Mouse (Mus musculus): ENCODE measurements around the gene Pcolce2.

- no peak for TF ChIP-seq CTCF (IDR thresholded peaks at IDR 0.05; ENCODE audit: borderline replicate concordance, control insufficient read depth, extremely low read depth, insufficient read depth, low read length, poor library complexity)
- no peak for TF ChIP-seq POLR2A (IDR thresholded peaks at IDR 0.05; ENCODE audit: control insufficient read depth, extremely low read depth, insufficient read depth, low read length, poor library complexity)
Observed at GRCm38 (mm10) chr9:95603316-95603715, 34.1 kb upstream of the Pcolce2 start.

All from thymus, adult 2 months (tissue).